8 mouse cellular contexts compared by ENCODE assay signal in the genomic region with DNA sequence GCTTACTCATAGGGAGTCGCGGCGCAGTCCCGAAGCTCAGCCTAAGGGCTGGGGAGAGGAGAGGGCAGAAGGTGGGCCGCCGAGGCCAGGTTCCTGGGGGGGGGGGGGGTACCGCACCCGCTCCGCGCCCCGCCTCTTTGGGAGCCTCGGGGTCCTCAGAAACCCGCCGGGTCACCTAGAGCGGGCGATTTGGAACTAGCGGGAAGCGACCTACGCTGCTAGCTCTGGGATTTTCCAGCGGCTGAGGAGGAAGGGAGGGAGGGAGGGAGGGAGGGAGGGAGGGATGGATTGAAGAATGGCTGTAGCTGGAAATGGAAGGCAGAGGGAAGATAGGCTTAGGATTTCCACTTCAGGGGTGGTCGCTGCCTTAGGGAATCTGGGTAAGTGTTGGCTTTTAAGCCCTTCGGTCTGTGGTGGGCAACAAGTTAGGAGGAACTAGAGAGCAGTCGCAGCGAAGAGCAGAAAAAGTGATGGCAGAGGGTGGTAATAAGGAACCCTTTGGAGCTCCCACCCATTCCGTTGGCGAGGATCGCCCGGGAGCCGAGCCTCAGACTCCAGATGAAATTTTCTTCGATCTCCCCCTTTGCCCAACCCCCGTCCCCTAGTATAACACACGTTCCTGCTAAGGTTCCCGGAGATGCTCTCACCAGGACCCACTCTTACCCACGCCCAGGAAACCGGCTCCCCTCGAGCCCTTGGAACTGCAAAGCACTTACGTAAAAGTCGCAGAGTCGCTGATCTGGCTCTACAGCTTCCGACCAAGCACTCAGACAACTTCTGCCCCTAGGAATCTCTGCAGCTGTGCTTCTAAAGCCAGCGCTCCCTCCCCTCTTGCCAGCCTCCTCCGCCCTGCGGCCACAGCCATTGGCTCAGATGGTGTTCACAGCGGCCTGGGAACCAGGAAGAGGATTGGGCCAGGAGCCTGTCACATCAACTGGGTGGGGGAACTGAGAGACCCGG. TPM values are rescaled to one million over a fixed set of nuclear protein-coding genes. Genes with fewer than 3 reads are reported as not detected.
A peak's percentile ranks its signal among the peaks of the same experiment; 100 is the strongest.
DNase-seq lines count a peak whose midpoint lies in the region; ATAC-seq and TF ChIP-seq lines count a peak whose summit lies in the region.

A gene (minus strand): TSS at position 851 of the 960 bp plus-strand sequence.

- H3K4me2 ChIP-seq in embryonic facial prominence, embryonic 15.5 days (replicated peaks): peak within 1 kb of the TSS; percentile 45
- H3K4me2 ChIP-seq in limb, embryonic 11.5 days (ENCODE audit: low read depth, severe bottlenecking): peak within 1 kb of the TSS; percentile 44
- H3K4me2 ChIP-seq in midbrain, embryonic 12.5 days (replicated peaks): peak within 1 kb of the TSS; percentile 58

- no peak for TF ChIP-seq POLR2A in bone marrow macrophage, adult 2 months (IDR thresholded peaks at IDR 0.05; ENCODE audit: borderline replicate concordance, low read depth, low read length)

- DNase-seq in 3T3-L1 (ENCODE audit: low read depth, low spot score): peak; percentile 95
- peak; percentile 84 to 92 for DNase-seq in heart, adult 9 months (ENCODE audit: low spot score in 2 of 2)
- DNase-seq in kidney, adult 8-10 months: peak; percentile 85 to 86
- peak; percentile 85 for DNase-seq in limb, embryonic 11.5 days (ENCODE audit: low spot score)
- peak; percentile 1 to 9 for DNase-seq in spleen, postnatal 14 days (ENCODE audit: low spot score in 2 of 2)

- H3K9me3 ChIP-seq in embryonic facial prominence, embryonic 15.5 days (replicated peaks): no peaks in the 10 kb centered on the region
- H3K9me3 ChIP-seq in limb, embryonic 11.5 days (ENCODE audit: control insufficient read depth, low read length): no peaks in the 10 kb centered on the region
- no peaks in the 10 kb centered on the region for H3K9me3 ChIP-seq in midbrain, embryonic 12.5 days

- WGBS in embryonic facial prominence, embryonic 15.5 days: 12% methylated on average over 45 of the region's 45 CpGs
- WGBS in limb, embryonic 11.5 days: 12% methylated on average over 43 of the region's 45 CpGs
- WGBS in midbrain, embryonic 12.5 days: 15% methylated on average over 31 of the region's 45 CpGs

- peak within 1 kb of the TSS; percentile 57 for H3K27ac ChIP-seq in bone marrow macrophage, adult 2 months (ENCODE audit: insufficient read depth, low read depth, low read length)
- H3K27ac ChIP-seq in embryonic facial prominence, embryonic 15.5 days (replicated peaks): peak within 1 kb of the TSS; percentile 85
- peak within 1 kb of the TSS; percentile 42 for H3K27ac ChIP-seq in limb, embryonic 11.5 days (replicated peaks; ENCODE audit: low read depth, low read length)
- peak within 1 kb of the TSS; percentile 65 for H3K27ac ChIP-seq in midbrain, embryonic 12.5 days (replicated peaks)

- peaks cover 4% of the 10 kb centered on the region; the same call in 1 of the 2 replicates for H3K27me3 ChIP-seq in embryonic facial prominence, embryonic 15.5 days
- H3K27me3 ChIP-seq in limb, embryonic 11.5 days (ENCODE audit: control insufficient read depth, insufficient read depth, low read length): no peaks in the 10 kb centered on the region
- no peaks in the 10 kb centered on the region for H3K27me3 ChIP-seq in midbrain, embryonic 12.5 days

- peak; percentile 98 for ATAC-seq in embryonic facial prominence, embryonic 15.5 days (ENCODE audit: insufficient number of reproducible peaks, low FRiP score, low TSS enrichment, low read depth)
- peak; percentile 98 for ATAC-seq in limb, embryonic 11.5 days (ENCODE audit: insufficient number of reproducible peaks, low FRiP score, low TSS enrichment, low read depth)
- peak; percentile 98 for ATAC-seq in midbrain, embryonic 12.5 days (ENCODE audit: low FRiP score, low read depth)

- H3K4me1 ChIP-seq in bone marrow macrophage, adult 2 months (ENCODE audit: control insufficient read depth, insufficient read depth, low read length): peaks cover 9% of the 10 kb centered on the region
- H3K4me1 ChIP-seq in embryonic facial prominence, embryonic 15.5 days: no peaks in the 10 kb centered on the region
- H3K4me1 ChIP-seq in limb, embryonic 11.5 days (ENCODE audit: control insufficient read depth, insufficient read depth, low read length): no peaks in the 10 kb centered on the region
- H3K4me1 ChIP-seq in midbrain, embryonic 12.5 days: no peaks in the 10 kb centered on the region

- peak within 1 kb of the TSS; percentile 26; the same call in 1 of the 2 replicates for H3K9ac ChIP-seq in embryonic facial prominence, embryonic 15.5 days
- H3K9ac ChIP-seq in limb, embryonic 11.5 days (ENCODE audit: low read length): peak within 1 kb of the TSS; percentile 52
- peak within 1 kb of the TSS; percentile 49 for H3K9ac ChIP-seq in midbrain, embryonic 12.5 days (replicated peaks)

- no peaks in the 10 kb centered on the region for H3K36me3 ChIP-seq in embryonic facial prominence, embryonic 15.5 days
- no peaks in the 10 kb centered on the region for H3K36me3 ChIP-seq in limb, embryonic 11.5 days (ENCODE audit: control insufficient read depth, insufficient read depth, low read length)
- no peaks in the 10 kb centered on the region for H3K36me3 ChIP-seq in midbrain, embryonic 12.5 days

- H3K4me3 ChIP-seq in bone marrow macrophage, adult 2 months (ENCODE audit: insufficient read depth, low read length): peak within 1 kb of the TSS; percentile 83
- peak within 1 kb of the TSS; percentile 53 for H3K4me3 ChIP-seq in embryonic facial prominence, embryonic 15.5 days (replicated peaks)
- H3K4me3 ChIP-seq in limb, embryonic 11.5 days (ENCODE audit: low read depth, low read length): peak within 1 kb of the TSS; percentile 45
- H3K4me3 ChIP-seq in midbrain, embryonic 12.5 days: peak within 1 kb of the TSS; percentile 51

- TF ChIP-seq CTCF in bone marrow macrophage, adult 2 months (IDR thresholded peaks at IDR 0.05; ENCODE audit: low read depth, low read length): no peak

RNA-seq across cellular contexts. Expression of the gene that starts here (rescaled TPM):
- polyA plus RNA-seq in bone marrow macrophage, adult 2 months (2012; ENCODE audit: insufficient read depth, insufficient read length, missing spikeins): 16.2 TPM in 2 replicates
- polyA plus RNA-seq in embryonic facial prominence, embryonic 15.5 days (2015; fragmentation: Nextera tagmentation; extraction: Ambion mirVana): 117 and 118 TPM in 2 replicates
- 88.5 and 98.6 TPM in 2 replicates for polyA plus RNA-seq in limb, embryonic 11.5 days (2014; fragmentation: Nextera tagmentation; extraction: Ambion mirVana)
- polyA plus RNA-seq in midbrain, embryonic 12.5 days (2016; fragmentation: Nextera tagmentation; extraction: Ambion mirVana): 58.5 and 64.8 TPM in 2 replicates

Comparison
In these comparisons a context has a peak if more than half of its experiments do, and no peak if none do; other contexts are left out.
1. Peak in every context shown above with its lines: DNase-seq, ATAC-seq, H3K4me3 ChIP-seq and H3K27ac ChIP-seq.
2. DNase-seq: peak in every context shown above with its lines; median percentile 95 in 3T3-L1; 88 in heart, adult 9 months; 86 in kidney, adult 8-10 months; 85 in limb, embryonic 11.5 days; 5 in spleen, postnatal 14 days.